Mouse (Mus musculus) lung, adult 2 months (tissue): ENCODE results near the gene Tmpo.

Experiments used
- CTCF ChIP-seq: fragments of 200-500 bp; IDR thresholded peaks from 2 replicates; pipeline ENCODE4 v1.5.1; 2011; ENCODE audit warnings: mild to moderate bottlenecking, low read length, control low read depth; ENCODE audit not compliant: insufficient read depth
- POLR2A ChIP-seq: fragments of 200-500 bp; IDR thresholded peaks from 2 replicates; pipeline ENCODE4 v1.6.1; 2011; ENCODE audit warnings: low read depth, mild to moderate bottlenecking, control low read depth, low read length, borderline replicate concordance; ENCODE audit errors: extremely low read depth

- TF ChIP-seq CTCF: no peak
- no peak for TF ChIP-seq POLR2A
These were observed 49.5 kb downstream of the Tmpo start for GRCm38 (mm10) chr10:91131565-91131964.
